Mouse (Mus musculus) stomach, adult 2 months (tissue): ENCODE results near the gene Lbhd1. TPM values are rescaled to one million over a fixed set of nuclear protein-coding genes. Genes with fewer than 3 reads are reported as not detected.

Experiments
- polyA plus RNA-seq: library from polyadenylated mRNA; depleted of rRNA; stranded (reverse); fragments of >200 nt; gene quantifications from 2 replicates; pipeline ENCODE4 v1.2.3, GENCODE M21; 2012; rRNA removed

Gene Lbhd1
- polyA plus RNA-seq, 1 experiment: 0.36 TPM

Other genes with a start within 250 kb of the Lbhd1 start
- 2.4 and 2.8 TPM in 2 replicates for gene Chrm1, start 219.9 kb upstream of the Lbhd1 start, polyA plus RNA-seq
- gene Slc3a2, start 160.4 kb upstream of the Lbhd1 start, polyA plus RNA-seq: 59.0 and 70.9 TPM in 2 replicates
- gene Wdr74, start 147.9 kb upstream of the Lbhd1 start, polyA plus RNA-seq: 13.9 and 17.6 TPM in 2 replicates
- not detected in 2 replicates for gene 1700092M07Rik, start 143.0 kb upstream of the Lbhd1 start, polyA plus RNA-seq
- 28.6 and 29.7 TPM in 2 replicates for gene Stx5a, start 142.3 kb upstream of the Lbhd1 start, polyA plus RNA-seq
- gene Nxf1, start 126.7 kb upstream of the Lbhd1 start, polyA plus RNA-seq: 24.7 and 38.5 TPM in 2 replicates
- 107 and 138 TPM in 2 replicates for gene Tmem223, start 112.7 kb upstream of the Lbhd1 start, polyA plus RNA-seq
- gene Tmem179b, start 109.3 kb upstream of the Lbhd1 start, polyA plus RNA-seq: 63.5 and 70.7 TPM in 2 replicates
- gene Taf6l, start 97.3 kb upstream of the Lbhd1 start, polyA plus RNA-seq: 5.5 and 9.3 TPM in 2 replicates
- gene Polr2g, start 85.2 kb upstream of the Lbhd1 start, polyA plus RNA-seq: 9.7 and 10.4 TPM in 2 replicates
- gene Zbtb3, start 81.2 kb upstream of the Lbhd1 start, polyA plus RNA-seq: 0.48 and 0.78 TPM in 2 replicates
- gene Ttc9c, start 64.4 kb upstream of the Lbhd1 start, polyA plus RNA-seq: 1.4 and 2.1 TPM in 2 replicates
- gene Hnrnpul2, start 63.7 kb upstream of the Lbhd1 start, polyA plus RNA-seq: 4.1 and 4.8 TPM in 2 replicates
- 0.61 TPM in 1 of 2 replicates, not detected in the other for gene AC129217.1, start 54.0 kb upstream of the Lbhd1 start, polyA plus RNA-seq
- gene Bscl2, start 46.3 kb upstream of the Lbhd1 start, polyA plus RNA-seq: 102 and 130 TPM in 2 replicates
- 0.41 and 0.42 TPM in 2 replicates for gene Gng3, start 44.5 kb upstream of the Lbhd1 start, polyA plus RNA-seq
- 1.0 and 1.1 TPM in 2 replicates for gene Lrrn4cl, start 33.0 kb upstream of the Lbhd1 start, polyA plus RNA-seq
- gene Ubxn1, start 12.2 kb upstream of the Lbhd1 start, polyA plus RNA-seq: 92.0 and 115 TPM in 2 replicates
- gene Uqcc3, start 2.8 kb upstream of the Lbhd1 start, polyA plus RNA-seq: 7.5 and 9.7 TPM in 2 replicates
- gene Gm49403, start 198 bp downstream of the Lbhd1 start, polyA plus RNA-seq: not detected in 2 replicates
- 2.3 and 2.6 TPM in 2 replicates for gene 1810009A15Rik, start 5.1 kb downstream of the Lbhd1 start, polyA plus RNA-seq
- 0.21 TPM in 1 of 2 replicates, not detected in the other for gene Gm49416, start 5.2 kb downstream of the Lbhd1 start, polyA plus RNA-seq
- 12.8 and 15.7 TPM in 2 replicates for gene Ints5, start 9.3 kb downstream of the Lbhd1 start, polyA plus RNA-seq
- 23.0 and 34.6 TPM in 2 replicates for gene Ganab, start 14.3 kb downstream of the Lbhd1 start, polyA plus RNA-seq
- 51.9 and 68.6 TPM in 2 replicates for gene B3gat3, start 36.6 kb downstream of the Lbhd1 start, polyA plus RNA-seq
- gene Rom1, start 45.6 kb downstream of the Lbhd1 start, polyA plus RNA-seq: 10.0 and 15.1 TPM in 2 replicates
- gene Eml3, start 45.8 kb downstream of the Lbhd1 start, polyA plus RNA-seq: 27.6 and 30.6 TPM in 2 replicates
- 7.1 and 8.7 TPM in 2 replicates for gene Mta2, start 58.1 kb downstream of the Lbhd1 start, polyA plus RNA-seq
- gene Tut1, start 70.1 kb downstream of the Lbhd1 start, polyA plus RNA-seq: 6.5 and 9.3 TPM in 2 replicates
- gene Eef1g, start 83.3 kb downstream of the Lbhd1 start, polyA plus RNA-seq: 33.9 and 55.8 TPM in 2 replicates
- gene Ahnak, start 105.6 kb downstream of the Lbhd1 start, polyA plus RNA-seq: 6.4 and 12.5 TPM in 2 replicates
- gene Scgb1a1, start 204.2 kb downstream of the Lbhd1 start, polyA plus RNA-seq: 24.1 and 42.4 TPM in 2 replicates